Mouse (Mus musculus) ES-E14 (cell line): Measurements from ENCODE around the gene Il33.

Source experiments
- HCFC1 ChIP-seq: IDR thresholded peaks from 2 replicates; pipeline ENCODE4 v1.6.1; 2012; ENCODE audit warnings: low read length, inconsistent platforms, borderline replicate concordance; ENCODE audit not compliant: insufficient read depth
- MAFK ChIP-seq: IDR thresholded peaks from 2 replicates; pipeline ENCODE4 v1.6.1; 2014; ENCODE audit warnings: mild to moderate bottlenecking, low read depth, low read length, inconsistent platforms; ENCODE audit not compliant: insufficient read depth
- ZNF384 ChIP-seq: IDR thresholded peaks from 2 replicates; pipeline ENCODE4 v1.6.1; 2012; ENCODE audit warnings: low read depth, low read length, inconsistent platforms

DNA sequence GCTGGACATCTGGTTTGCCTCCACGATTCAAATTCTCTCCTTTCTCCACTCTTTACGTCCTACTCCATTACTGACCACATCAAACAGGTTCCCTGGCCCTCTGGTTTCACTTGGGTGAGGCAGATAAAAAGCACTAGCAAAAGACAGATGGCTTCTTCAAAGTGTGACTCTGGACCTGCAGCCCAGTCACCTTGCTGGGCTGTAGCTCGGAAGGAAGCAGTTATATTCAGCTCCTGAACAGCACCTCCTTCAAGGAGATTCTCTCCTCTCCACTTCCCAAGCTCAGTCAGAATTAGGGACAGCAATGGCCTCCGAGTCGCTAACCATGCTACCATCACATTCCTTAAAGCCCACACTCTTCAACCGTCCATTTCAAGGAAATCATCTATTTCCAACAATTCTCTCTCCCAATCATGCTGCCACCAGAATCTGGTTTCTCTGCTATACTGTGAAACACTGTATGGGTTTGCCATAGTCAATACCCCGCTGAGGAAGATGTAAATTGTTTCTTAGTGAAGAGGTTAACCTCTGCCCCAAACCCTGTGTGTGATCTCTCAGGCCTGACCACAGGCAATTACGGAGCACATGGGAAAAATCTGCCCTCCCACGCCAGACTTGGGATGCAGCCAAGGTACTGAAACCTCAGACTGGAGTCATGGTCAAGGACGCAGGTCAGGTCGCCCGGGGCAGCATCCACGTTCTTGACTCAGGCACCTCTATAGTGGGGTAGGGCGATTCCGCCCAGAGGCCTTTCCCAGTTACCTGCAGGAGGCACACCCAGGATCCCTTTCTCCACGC, 59.5 kb downstream of the Il33 start:
- TF ChIP-seq MAFK = no peak
- TF ChIP-seq HCFC1 = no peak
- no peak for TF ChIP-seq ZNF384
